Mouse (Mus musculus): Measurements from ENCODE around the gene Gm45716.
"Not testable (repeated sequence)": the region's sequence is repeated elsewhere in the genome, so short reads cannot be mapped to it uniquely, and the experiment has no call there.

The Gm45716 gene

GRCm38 (mm10) chr11:90250189-90250588, 62.7 kb downstream of the Gm45716 start:
- DNase-seq (ENCODE audit: low read depth, low spot score) = no peak

GRCm38 (mm10) chr11:90250730-90251129, 63.2 kb downstream of the Gm45716 start:
- DNase-seq (ENCODE audit: low read depth, low spot score) = no peak

GRCm38 (mm10) chr11:90251923-90252322, 64.4 kb downstream of the Gm45716 start:
- no peak for DNase-seq (ENCODE audit: low read depth, low spot score)

GRCm38 (mm10) chr11:90252366-90252765, 64.9 kb downstream of the Gm45716 start:
- no peak for DNase-seq (ENCODE audit: low read depth, low spot score)

GRCm38 (mm10) chr11:90254536-90254935, 67.1 kb downstream of the Gm45716 start:
- no peak for DNase-seq (ENCODE audit: low read depth, low spot score)

- DNase-seq (ENCODE audit: low read depth, low spot score) = no peak
These were observed 68.2 kb downstream of the Gm45716 start for GRCm38 (mm10) chr11:90255687-90256086.

GRCm38 (mm10) chr11:90256833-90257525, 69.5 kb downstream of the Gm45716 start:
- DNase-seq (ENCODE audit: low read depth, low spot score) = no peak

GRCm38 (mm10) chr11:90258321-90258927, 70.9 kb downstream of the Gm45716 start:
- DNase-seq (ENCODE audit: low read depth, low spot score) = no peak

- no peak for DNase-seq (ENCODE audit: low read depth, low spot score)
These were observed 71.6 kb downstream of the Gm45716 start for GRCm38 (mm10) chr11:90259071-90259470.

- no peak for DNase-seq (ENCODE audit: low read depth, low spot score)
These were observed 72.3 kb downstream of the Gm45716 start for GRCm38 (mm10) chr11:90259826-90260225.

- DNase-seq (ENCODE audit: low read depth, low spot score) = no peak
These were observed 76.7 kb downstream of the Gm45716 start for GRCm38 (mm10) chr11:90264180-90264579.

- DNase-seq (ENCODE audit: low read depth, low spot score) = no peak
These were observed 78.1 kb downstream of the Gm45716 start for GRCm38 (mm10) chr11:90265581-90265980.

- DNase-seq (ENCODE audit: low read depth, low spot score) = no peak
These were observed 81.5 kb downstream of the Gm45716 start for GRCm38 (mm10) chr11:90268934-90269333.

GRCm38 (mm10) chr11:90269398-90270123, 82.1 kb downstream of the Gm45716 start:
- DNase-seq (ENCODE audit: low read depth, low spot score) = no peak

- no peak for DNase-seq (ENCODE audit: low read depth, low spot score)
These were observed 82.8 kb downstream of the Gm45716 start for GRCm38 (mm10) chr11:90270132-90270877.

GRCm38 (mm10) chr11:90274187-90274586, 86.7 kb downstream of the Gm45716 start:
- no peak for DNase-seq (ENCODE audit: low read depth, low spot score)

GRCm38 (mm10) chr11:90275663-90276062, 88.2 kb downstream of the Gm45716 start:
- DNase-seq (ENCODE audit: low read depth, low spot score) = no peak

- DNase-seq (ENCODE audit: low read depth, low spot score) = no peak
These were observed 88.7 kb downstream of the Gm45716 start for GRCm38 (mm10) chr11:90276150-90276549.

- DNase-seq (ENCODE audit: low read depth, low spot score) = no peak
These were observed 89.1 kb downstream of the Gm45716 start for GRCm38 (mm10) chr11:90276561-90276960.

- no peak for DNase-seq (ENCODE audit: low read depth, low spot score)
These were observed 92.6 kb downstream of the Gm45716 start for GRCm38 (mm10) chr11:90280069-90280468.

GRCm38 (mm10) chr11:90281943-90282342, 94.5 kb downstream of the Gm45716 start:
- DNase-seq (ENCODE audit: low read depth, low spot score) = not testable (repeated sequence)

GRCm38 (mm10) chr11:90283159-90283558, 95.7 kb downstream of the Gm45716 start:
- DNase-seq (ENCODE audit: low read depth, low spot score) = no peak
